Mouse (Mus musculus) liver, embryonic 13.5 days (tissue): ENCODE data around the gene Vti1a. TPM values are rescaled to one million over a fixed set of nuclear protein-coding genes. Genes with fewer than 3 reads are reported as not detected.
A peak's percentile ranks its signal among the peaks of the same experiment; 100 is the strongest.

Experiments used
- ATAC-seq: fragments of 200-750 bp; cut with Nextera tagmentation; 2 replicates; pipeline ENCODE4 v1.8.0; 2017; ENCODE audit warnings: low read depth, mild to moderate bottlenecking, moderate number of reproducible peaks, moderate library complexity
- DNase-seq: peaks from one replicate; pipeline ENCODE4 v3.0.0; 2022
- H3K27ac ChIP-seq: fragments of 300-500 bp; sonication (generic); 2 replicates; pipeline ENCODE4 v1.5.1; 2015; ENCODE audit warnings: moderate library complexity, mild to moderate bottlenecking, inconsistent platforms
- H3K27me3 ChIP-seq: fragments of 300-500 bp; sonication (generic); 2 replicates; pipeline ENCODE4 v1.6.1; 2015; ENCODE audit warnings: mild to moderate bottlenecking, inconsistent platforms
- H3K36me3 ChIP-seq: fragments of 300-500 bp; sonication (generic); 2 replicates; pipeline ENCODE4 v1.6.1; 2015; ENCODE audit warnings: mild to moderate bottlenecking, inconsistent platforms
- H3K4me1 ChIP-seq: fragments of 300-500 bp; sonication (generic); replicated peaks from 2 replicates; pipeline ENCODE4 v1.6.1; 2015; ENCODE audit warnings: inconsistent platforms
- H3K4me2 ChIP-seq: fragments of 300-500 bp; sonication (generic); 2 replicates; pipeline ENCODE4 v1.6.1; 2015; ENCODE audit warnings: inconsistent platforms, mild to moderate bottlenecking, moderate library complexity
- H3K4me3 ChIP-seq: fragments of 300-500 bp; sonication (generic); replicated peaks from 2 replicates; pipeline ENCODE4 v1.5.1; 2015; ENCODE audit warnings: mild to moderate bottlenecking, inconsistent platforms
- H3K9ac ChIP-seq: fragments of 300-500 bp; sonication (generic); 2 replicates; pipeline ENCODE4 v1.6.1; 2015; ENCODE audit warnings: mild to moderate bottlenecking, inconsistent platforms
- H3K9me3 ChIP-seq: fragments of 300-500 bp; sonication (generic); replicated peaks from 2 replicates; pipeline ENCODE4 v1.6.1; 2016; ENCODE audit warnings: inconsistent platforms
- WGBS: fragments of 180-500 bp; shearing (Covaris S2); methylation state at CpG from one replicate; pipeline ENCODE4 v1.1.7; 2015; ENCODE audit not compliant: insufficient replicate concordance; 5-methylcytosine and 5-hydroxymethylcytosine counted together
- polyA plus RNA-seq: library from polyadenylated mRNA; unstranded; fragments of >200 nt; fragmentation: Nextera tagmentation; extraction: Ambion mirVana; gene quantifications from 2 replicates; pipeline ENCODE4 v1.2.1, GENCODE M21; 2015

Vti1a gene
- polyA plus RNA-seq, 1 experiment from 2014 or later = 16.7 TPM

DNA sequence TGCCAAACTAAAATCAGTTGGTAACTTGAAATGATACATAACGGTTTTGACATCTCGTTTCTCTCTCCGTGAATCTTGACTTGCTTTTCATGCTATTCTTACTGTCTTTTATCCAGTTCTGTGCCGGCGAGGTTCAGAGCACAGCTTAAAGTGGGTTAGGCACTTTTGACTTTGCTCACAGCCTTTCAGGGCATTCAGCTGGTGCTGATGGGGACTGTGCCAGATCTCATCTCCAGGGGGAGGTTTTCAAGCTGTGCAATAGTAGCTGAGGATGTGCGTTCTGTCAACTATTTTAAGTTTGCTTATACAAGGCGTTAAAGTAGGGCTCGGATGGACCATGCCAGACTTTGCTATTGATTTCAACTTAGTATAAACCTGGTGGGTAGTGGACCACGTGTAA, 21.0 kb downstream of the Vti1a start:
- Histone ChIP-seq H3K4me2 (no peak overlapping the region), H3K9me3 (no peaks in the 10 kb centered on the region), H3K36me3 (peaks cover 16% of the 10 kb centered on the region; the same call in 1 of the 2 replicates), H3K4me3 (no peak overlapping the region), H3K27ac (no peak overlapping the region), H3K27me3 (no peaks in the 10 kb centered on the region), H3K4me1 (peaks cover 19% of the 10 kb centered on the region), H3K9ac (no peak overlapping the region)
- ATAC-seq (no peak), DNase-seq (no peak)
- 83% methylated on average over 9 of the region's 9 CpGs for WGBS

DNA sequence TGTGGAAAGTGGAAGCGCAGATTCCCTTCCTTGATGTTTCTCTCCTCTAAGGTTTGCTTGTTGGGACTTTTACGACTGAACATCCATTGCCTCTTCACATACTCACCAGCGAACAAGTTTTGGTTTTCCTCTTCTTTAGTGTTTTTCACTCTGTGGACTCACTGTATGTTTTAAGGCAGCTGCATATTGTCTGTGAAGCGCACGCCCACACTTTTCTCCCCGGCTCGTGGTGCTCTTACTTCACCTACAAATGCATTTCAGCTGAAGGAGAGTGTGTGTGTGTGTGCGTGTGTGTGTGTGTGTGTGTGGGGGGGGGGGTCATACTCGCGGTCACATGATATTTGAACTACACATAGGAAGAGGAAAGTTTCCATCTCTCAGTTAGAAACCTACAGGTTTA, 21.6 kb downstream of the Vti1a start:
- Histone ChIP-seq H3K4me3 (no peak overlapping the region), H3K9ac (no peak overlapping the region), H3K27ac (no peak overlapping the region), H3K9me3 (no peaks in the 10 kb centered on the region), H3K4me2 (no peak overlapping the region), H3K27me3 (no peaks in the 10 kb centered on the region), H3K36me3 (peaks cover 16% of the 10 kb centered on the region; the same call in 1 of the 2 replicates), H3K4me1 (peaks cover 23% of the 10 kb centered on the region)
- ATAC-seq (no peak), DNase-seq (no peak)
- WGBS = 86% methylated on average over 10 of the region's 10 CpGs

DNA sequence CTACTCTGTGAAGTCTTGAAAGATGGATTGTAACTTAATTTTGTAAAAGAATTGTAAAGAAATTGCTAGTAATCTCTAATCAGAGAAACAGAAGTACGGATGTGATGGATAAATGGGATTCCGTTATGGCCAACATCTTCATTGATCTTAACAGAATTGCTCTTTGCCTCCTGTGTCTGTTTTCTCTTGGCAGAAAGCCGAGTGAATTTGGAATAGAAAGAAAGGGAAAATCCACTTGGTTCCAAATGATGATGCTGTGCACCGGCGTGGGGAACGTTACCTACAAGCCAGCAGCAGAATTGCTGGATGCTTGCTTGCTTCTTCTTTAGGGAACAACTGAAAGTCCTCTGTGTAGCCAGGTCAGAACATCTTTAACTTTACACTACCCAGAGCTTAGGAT, 24.4 kb downstream of the Vti1a start:
- H3K9ac ChIP-seq = no peak overlapping the region
- 85% methylated on average over 6 of the region's 6 CpGs for WGBS
- peaks cover 23% of the 10 kb centered on the region for H3K4me1 ChIP-seq
- no peak overlapping the region for H3K4me3 ChIP-seq
- peaks cover 16% of the 10 kb centered on the region; the same call in 1 of the 2 replicates for H3K36me3 ChIP-seq
- no peaks in the 10 kb centered on the region for H3K27me3 ChIP-seq
- H3K4me2 ChIP-seq = no peak overlapping the region
- no peaks in the 10 kb centered on the region for H3K9me3 ChIP-seq
- DNase-seq (no peak), ATAC-seq (no peak)
- H3K27ac ChIP-seq = no peak overlapping the region

DNA sequence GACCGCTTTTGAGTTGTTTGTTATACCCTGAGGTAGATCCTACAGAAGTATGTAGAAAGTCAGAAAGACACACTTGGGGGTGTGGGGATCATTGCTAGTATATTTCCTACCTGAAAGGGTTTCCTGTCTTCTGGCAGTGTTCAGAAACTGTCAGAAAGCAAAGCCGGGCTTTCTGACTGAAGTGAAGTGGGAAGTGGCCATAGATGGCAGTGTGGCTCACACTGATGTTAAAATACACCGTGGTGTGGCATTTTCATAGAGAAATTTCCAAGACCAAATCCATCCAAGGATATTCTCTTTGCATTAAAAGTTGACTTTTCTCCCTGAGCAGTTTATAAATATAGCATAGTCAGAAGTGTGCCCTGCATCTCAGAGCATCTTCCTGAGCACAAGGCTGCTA, 25.3 kb downstream of the Vti1a start:
- no peak overlapping the region for H3K4me3 ChIP-seq
- no peak for DNase-seq
- ATAC-seq = no peak
- no peaks in the 10 kb centered on the region for H3K9me3 ChIP-seq
- H3K9ac ChIP-seq = no peak overlapping the region
- H3K27me3 ChIP-seq = no peaks in the 10 kb centered on the region
- WGBS = 44% methylated on average over 3 of the region's 3 CpGs
- no peak overlapping the region; the same call in 1 of the 2 replicates for H3K27ac ChIP-seq
- no peak overlapping the region for H3K4me2 ChIP-seq
- peaks cover 16% of the 10 kb centered on the region; the same call in 1 of the 2 replicates for H3K36me3 ChIP-seq
- peaks cover 23% of the 10 kb centered on the region for H3K4me1 ChIP-seq

DNA sequence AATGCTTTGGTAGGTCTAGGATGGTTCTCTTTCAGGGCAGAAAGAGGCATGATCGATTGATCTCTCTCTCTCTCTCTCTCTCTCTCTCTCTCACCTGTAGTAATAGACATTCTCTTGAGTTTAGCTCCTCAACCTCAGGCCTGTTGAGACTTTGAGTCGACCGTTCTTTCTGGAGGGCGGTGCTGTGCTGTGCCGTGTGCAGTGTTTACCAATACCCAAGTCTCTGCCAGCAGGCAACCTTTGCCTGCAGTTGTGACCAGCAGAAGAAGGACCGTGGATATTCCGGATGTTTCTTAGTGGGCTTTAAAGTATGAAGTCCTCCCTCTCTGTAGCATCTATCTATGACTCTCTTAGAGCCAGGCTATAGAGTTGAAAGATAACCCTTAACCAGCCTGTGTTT, 26.3 kb downstream of the Vti1a start:
- Histone ChIP-seq H3K4me1 (peaks cover 24% of the 10 kb centered on the region), H3K27ac (no peak overlapping the region), H3K4me3 (no peak overlapping the region), H3K9me3 (no peaks in the 10 kb centered on the region), H3K36me3 (peaks cover 8% of the 10 kb centered on the region; the same call in 1 of the 2 replicates), H3K9ac (no peak overlapping the region), H3K4me2 (no peak overlapping the region), H3K27me3 (no peaks in the 10 kb centered on the region)
- DNase-seq (no peak), ATAC-seq (no peak)
- 85% methylated on average over 7 of the region's 7 CpGs for WGBS

DNA sequence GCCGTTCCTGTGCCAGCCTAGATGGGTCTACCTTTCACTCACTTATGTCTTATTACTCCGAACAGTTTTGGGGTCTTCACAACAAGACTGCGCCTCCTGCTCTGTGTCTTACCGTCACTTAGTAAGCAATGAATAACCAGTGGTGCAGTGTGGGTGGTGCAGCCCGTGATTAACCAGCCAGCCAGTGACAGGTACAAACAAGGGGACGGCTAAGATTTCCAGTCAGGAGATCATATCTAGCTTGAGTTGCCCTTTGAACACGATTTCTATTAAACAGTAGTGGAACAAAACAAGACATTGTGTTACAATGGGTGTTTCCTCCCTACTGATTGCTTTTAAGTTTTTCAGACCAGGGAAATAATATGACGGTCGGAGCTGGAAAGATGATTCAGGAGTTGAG, 27.2 kb downstream of the Vti1a start:
- H3K9ac ChIP-seq = no peak overlapping the region
- H3K36me3 ChIP-seq = peaks cover 8% of the 10 kb centered on the region; the same call in 1 of the 2 replicates
- no peaks in the 10 kb centered on the region for H3K9me3 ChIP-seq
- H3K4me1 ChIP-seq = peaks cover 32% of the 10 kb centered on the region
- H3K27me3 ChIP-seq = no peaks in the 10 kb centered on the region
- H3K4me2 ChIP-seq = no peak overlapping the region
- WGBS = 77% methylated on average over 9 of the region's 9 CpGs
- ATAC-seq (no peak), DNase-seq (no peak)
- no peak overlapping the region for H3K4me3 ChIP-seq
- H3K27ac ChIP-seq = no peak overlapping the region

DNA sequence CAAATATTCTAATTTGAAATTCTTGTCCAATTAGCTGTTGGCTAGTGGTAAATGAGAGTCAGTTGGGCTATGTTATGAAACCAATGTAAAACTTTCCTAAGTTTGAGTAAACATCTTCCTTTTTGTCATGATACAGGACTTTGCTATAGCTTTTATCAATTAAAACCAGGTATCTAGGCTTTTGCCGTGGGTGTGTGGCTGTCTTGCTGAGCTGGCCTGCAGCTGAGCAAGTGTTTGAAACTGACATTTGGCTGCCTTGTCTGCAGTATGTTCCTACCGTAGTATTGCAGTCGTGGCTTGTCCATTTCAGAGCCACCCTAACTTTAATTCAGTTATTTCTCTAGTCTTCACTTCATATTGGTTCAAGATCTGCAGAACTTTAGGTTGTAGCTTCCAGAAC, 32.1 kb downstream of the Vti1a start:
- no peaks in the 10 kb centered on the region for H3K27me3 ChIP-seq
- no peak overlapping the region for H3K4me3 ChIP-seq
- no peak overlapping the region for H3K27ac ChIP-seq
- H3K4me2 ChIP-seq = no peak overlapping the region
- DNase-seq (no peak), ATAC-seq (no peak)
- WGBS = 44% methylated on average over 3 of the region's 3 CpGs
- H3K4me1 ChIP-seq = peaks cover 20% of the 10 kb centered on the region
- H3K9ac ChIP-seq = no peak overlapping the region
- H3K9me3 ChIP-seq = no peaks in the 10 kb centered on the region
- H3K36me3 ChIP-seq = peaks cover 8% of the 10 kb centered on the region; the same call in 1 of the 2 replicates

DNA sequence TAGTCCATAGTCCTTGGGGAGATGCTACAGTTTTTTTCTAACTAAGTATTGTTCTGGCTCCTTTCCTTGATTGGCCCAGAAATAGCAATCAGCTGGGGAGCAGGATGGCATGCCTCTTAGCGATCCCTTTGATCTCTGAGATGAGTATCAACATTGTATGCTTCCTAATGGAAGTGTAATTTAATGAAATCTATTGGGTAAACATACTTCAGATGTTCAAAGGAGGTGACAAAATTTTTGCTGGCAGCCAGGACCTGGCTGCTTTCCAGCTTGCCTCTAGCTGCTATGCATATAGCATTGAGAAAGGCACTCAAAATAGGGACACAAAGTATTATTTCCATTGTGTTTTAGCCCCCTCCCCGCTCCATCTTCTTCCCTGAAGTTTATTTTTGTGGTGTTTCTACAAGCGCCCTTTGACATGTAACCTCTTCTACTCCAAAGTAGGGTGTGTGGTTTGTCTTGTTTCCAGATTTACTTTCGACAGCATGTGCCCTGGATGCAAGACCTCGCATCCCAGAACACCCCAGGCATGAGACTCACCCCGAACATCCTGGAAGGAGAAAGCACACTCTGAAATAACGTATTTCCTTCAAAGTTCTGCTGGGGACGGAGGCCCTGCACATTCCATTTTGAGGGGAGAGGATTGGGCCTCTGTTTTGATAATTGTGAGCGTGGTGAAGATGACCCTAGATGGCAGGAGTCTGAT, 34.7 kb downstream of the Vti1a start:
- H3K9ac ChIP-seq = no peak overlapping the region
- no peaks in the 10 kb centered on the region for H3K27me3 ChIP-seq
- H3K4me1 ChIP-seq = peaks cover 20% of the 10 kb centered on the region
- H3K4me3 ChIP-seq = no peak overlapping the region
- DNase-seq = no peak
- H3K9me3 ChIP-seq = no peaks in the 10 kb centered on the region
- H3K27ac ChIP-seq = no peak overlapping the region
- H3K36me3 ChIP-seq = peaks cover 8% of the 10 kb centered on the region; the same call in 1 of the 2 replicates
- no peak for ATAC-seq
- no peak overlapping the region for H3K4me2 ChIP-seq
- WGBS = 73% methylated on average over 9 of the region's 9 CpGs

DNA sequence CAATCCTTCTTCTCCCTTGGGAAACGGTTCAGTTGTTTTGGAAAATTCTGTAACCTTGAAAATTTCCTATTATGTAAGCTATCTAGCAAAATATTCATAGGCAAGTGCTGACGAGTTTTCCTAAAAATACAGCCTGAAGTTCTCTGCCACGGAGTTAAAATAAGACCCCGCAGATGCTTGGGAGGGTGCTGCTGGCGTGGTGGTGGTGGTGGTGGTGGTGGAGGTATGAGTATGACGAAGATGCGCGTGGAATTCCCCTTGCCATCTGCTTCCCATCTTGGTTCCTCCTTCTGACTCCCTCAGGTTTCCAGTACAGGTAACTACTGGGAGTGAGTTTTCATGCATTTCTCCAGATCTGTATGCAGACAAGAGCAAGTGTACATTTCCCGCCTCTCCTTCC, 46.5 kb downstream of the Vti1a start:
- H3K36me3 ChIP-seq = no peaks in the 10 kb centered on the region
- H3K4me1 ChIP-seq = 0 out of 2 replicates have a peak, but pooled peaks cover 6% of the 10 kb centered on the region
- WGBS = 88% methylated on average over 9 of the region's 9 CpGs
- no peak for DNase-seq
- H3K4me2 ChIP-seq = no peak overlapping the region
- ATAC-seq = no peak
- no peaks in the 10 kb centered on the region for H3K27me3 ChIP-seq
- H3K27ac ChIP-seq = no peak overlapping the region
- H3K9me3 ChIP-seq = no peaks in the 10 kb centered on the region
- no peak overlapping the region for H3K9ac ChIP-seq
- H3K4me3 ChIP-seq = no peak overlapping the region

DNA sequence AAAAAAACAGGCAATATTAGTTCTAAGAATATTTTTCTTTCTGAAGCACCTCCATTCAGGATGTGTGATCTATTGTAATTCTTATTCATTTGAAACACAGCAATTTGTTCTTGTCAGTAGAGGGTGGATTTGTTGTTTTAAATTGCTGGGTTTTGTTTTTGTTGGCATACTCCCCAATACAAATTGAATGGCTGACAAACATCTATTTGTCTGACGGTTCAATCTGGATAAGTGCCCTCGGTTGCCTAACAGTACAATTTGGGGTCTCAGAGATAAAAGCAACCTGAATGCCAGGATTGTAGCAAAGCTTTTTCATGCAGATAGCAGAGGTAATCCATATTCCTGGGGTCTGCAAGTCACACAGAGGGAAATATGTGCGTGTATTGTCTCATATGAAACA, 53.6 kb downstream of the Vti1a start:
- Histone ChIP-seq H3K9me3 (no peaks in the 10 kb centered on the region), H3K9ac (no peak overlapping the region), H3K4me2 (no peak overlapping the region), H3K4me1 (no peaks in the 10 kb centered on the region), H3K27ac (no peak overlapping the region), H3K36me3 (no peaks in the 10 kb centered on the region), H3K4me3 (no peak overlapping the region), H3K27me3 (no peaks in the 10 kb centered on the region)
- DNase-seq (no peak), ATAC-seq (no peak)
- WGBS = 55% methylated on average over 3 of the region's 3 CpGs

DNA sequence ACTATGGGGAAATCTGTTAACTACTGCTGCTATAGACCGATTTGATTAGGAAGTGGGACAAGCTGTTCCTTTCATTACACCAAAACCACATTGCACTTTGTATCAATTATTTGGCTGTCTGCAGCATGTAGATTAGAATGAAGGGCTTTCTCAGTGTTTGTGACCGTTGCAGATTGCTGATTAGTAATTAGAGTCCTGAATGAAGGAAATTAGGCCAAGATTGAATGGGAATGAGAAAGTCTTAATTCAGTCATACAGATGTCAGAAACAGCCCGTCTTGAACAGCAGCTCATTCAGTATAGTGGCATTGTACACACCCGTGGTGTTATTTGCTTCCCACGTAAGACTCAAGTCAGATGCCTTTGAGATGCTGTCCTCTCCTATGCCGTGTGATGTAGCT, 60.2 kb downstream of the Vti1a start:
- peaks cover 28% of the 10 kb centered on the region for H3K4me1 ChIP-seq
- peaks cover 7% of the 10 kb centered on the region; the same call in 1 of the 2 replicates for H3K36me3 ChIP-seq
- no peak overlapping the region for H3K27ac ChIP-seq
- no peak for ATAC-seq
- H3K4me2 ChIP-seq = no peak overlapping the region
- no peak overlapping the region for H3K4me3 ChIP-seq
- H3K9me3 ChIP-seq = no peaks in the 10 kb centered on the region
- WGBS = 55% methylated on average over 6 of the region's 6 CpGs
- no peaks in the 10 kb centered on the region for H3K27me3 ChIP-seq
- no peak for DNase-seq
- H3K9ac ChIP-seq = no peak overlapping the region

DNA sequence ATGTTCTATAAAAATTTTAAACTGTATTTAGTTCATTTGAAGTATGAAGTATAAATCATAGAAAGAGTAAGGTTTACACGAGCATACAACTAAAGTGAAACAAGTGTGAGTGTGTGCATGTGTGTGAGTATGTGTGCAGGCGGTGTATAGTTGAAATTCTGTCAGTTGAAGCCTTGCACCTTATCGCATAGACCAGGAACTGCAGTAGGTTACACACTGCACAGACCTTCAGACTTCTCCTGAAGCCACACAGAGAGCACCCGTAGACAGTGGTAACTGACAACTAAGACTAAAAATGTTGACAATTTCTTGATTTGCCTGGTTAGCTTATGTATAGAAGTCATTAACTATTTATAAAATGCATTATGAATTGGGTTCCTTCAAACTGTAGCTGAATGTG, 61.4 kb downstream of the Vti1a start:
- Histone ChIP-seq H3K4me1 (peaks cover 28% of the 10 kb centered on the region), H3K27me3 (no peaks in the 10 kb centered on the region), H3K4me3 (no peak overlapping the region), H3K27ac (no peak overlapping the region), H3K9me3 (no peaks in the 10 kb centered on the region), H3K4me2 (no peak overlapping the region), H3K36me3 (peaks cover 7% of the 10 kb centered on the region; the same call in 1 of the 2 replicates), H3K9ac (no peak overlapping the region)
- no peak for DNase-seq
- 45% methylated on average over 4 of the region's 4 CpGs for WGBS
- ATAC-seq = 0 out of 2 replicates have a peak, but pooled peaks have one; percentile 54
